Mouse (Mus musculus): ENCODE data around the gene M6pr. TPM values are rescaled to one million over a fixed set of nuclear protein-coding genes. Genes with fewer than 3 reads are reported as not detected.
"Not testable (repeated sequence)": the region's sequence is repeated elsewhere in the genome, so short reads cannot be mapped to it uniquely, and the experiment has no call there.

Gene M6pr
- polyA plus RNA-seq, 1 experiment from 2014 or later, result 59.9 TPM

DNA sequence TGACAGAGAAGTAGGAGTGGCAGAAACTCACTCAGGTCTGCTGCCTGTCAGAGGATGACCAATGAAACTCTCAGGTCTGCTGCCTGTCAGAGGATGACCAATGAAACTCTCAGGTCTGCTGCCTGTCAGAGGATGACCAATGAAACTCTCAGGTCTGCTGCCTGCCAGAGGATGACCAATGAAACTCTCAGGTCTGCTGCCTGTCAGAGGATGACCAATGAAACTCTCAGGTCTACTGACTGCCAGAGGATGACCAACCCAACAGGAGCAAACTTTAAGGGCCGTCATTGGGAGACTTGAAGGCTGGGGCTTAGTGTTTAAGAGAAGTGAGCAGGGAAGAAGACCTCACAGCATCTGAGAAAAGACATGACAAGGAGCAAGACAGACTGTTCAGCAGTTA is 38.8 kb downstream of the M6pr start:
- not testable (repeated sequence) for H3K4me3 ChIP-seq; ATAC-seq (ENCODE audit: low read depth); H3K27ac ChIP-seq (replicated peaks); H3K9me3 ChIP-seq; H3K4me1 ChIP-seq (replicated peaks); H3K4me2 ChIP-seq; H3K9ac ChIP-seq; H3K27me3 ChIP-seq; H3K36me3 ChIP-seq
- 77% methylated on average over 1 of the region's 1 CpGs for WGBS

DNA sequence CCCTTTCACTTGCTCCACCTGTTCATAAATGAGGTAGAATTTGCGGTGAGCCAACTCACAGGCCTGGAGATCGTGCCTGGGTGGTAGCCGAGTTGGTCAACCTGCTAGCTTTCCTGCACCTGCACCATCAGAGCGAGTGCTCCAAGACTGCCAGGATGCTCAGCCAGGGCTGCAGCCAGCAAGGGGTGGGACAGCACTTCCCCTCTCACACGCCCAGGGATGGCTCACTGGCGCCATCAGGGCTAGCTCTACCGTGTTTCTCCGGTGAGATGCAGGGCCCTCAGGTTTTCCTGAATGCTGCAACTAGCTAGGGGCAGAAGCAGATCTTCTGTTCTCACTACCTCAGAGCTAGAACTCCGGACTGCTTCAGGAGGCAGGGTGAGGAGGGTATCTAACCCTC is 47.4 kb downstream of the M6pr start:
- no peaks in the 10 kb centered on the region for H3K4me1 ChIP-seq (replicated peaks)
- 69% methylated on average over 9 of the region's 9 CpGs for WGBS

DNA sequence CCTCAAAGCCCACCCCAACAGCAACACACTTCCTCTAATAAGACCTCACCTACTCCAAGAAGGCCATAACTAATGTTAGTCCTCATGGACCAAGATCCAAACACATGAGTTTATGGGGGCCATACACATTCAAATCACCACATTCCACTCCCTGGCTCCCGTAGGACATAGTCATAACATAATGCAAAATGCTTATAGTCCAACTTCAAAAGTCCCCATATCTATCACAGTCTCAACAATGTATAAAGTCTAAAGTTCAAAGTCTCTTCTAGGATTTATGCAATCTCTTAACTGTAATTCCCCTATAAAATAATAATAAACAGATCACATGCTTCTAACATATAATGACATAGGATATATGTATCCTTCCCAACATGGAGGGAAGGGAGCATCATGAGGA is 48.6 kb downstream of the M6pr start:
- Histone ChIP-seq H3K27me3 (no peaks in the 10 kb centered on the region), H3K9me3 (no peaks in the 10 kb centered on the region), H3K27ac (replicated peaks) (no peak overlapping the region), H3K36me3 (no peaks in the 10 kb centered on the region), H3K4me1 (replicated peaks) (no peaks in the 10 kb centered on the region), H3K9ac (no peak overlapping the region), H3K4me3 (no peak overlapping the region), H3K4me2 (no peak overlapping the region)
- no peak for ATAC-seq (ENCODE audit: low read depth)
- WGBS, result 88% methylated on average over 1 of the region's 1 CpGs

More for the DNA sequence above, 47.4 kb downstream of the M6pr start:
- H3K36me3 ChIP-seq, result no peaks in the 10 kb centered on the region
- H3K27me3 ChIP-seq, result no peaks in the 10 kb centered on the region
- ATAC-seq (ENCODE audit: low read depth), result no peak
- H3K27ac ChIP-seq (replicated peaks), result no peak overlapping the region
- H3K4me3 ChIP-seq, result no peak overlapping the region
- no peak overlapping the region for H3K4me2 ChIP-seq
- no peak overlapping the region for H3K9ac ChIP-seq
- no peaks in the 10 kb centered on the region for H3K9me3 ChIP-seq

DNA sequence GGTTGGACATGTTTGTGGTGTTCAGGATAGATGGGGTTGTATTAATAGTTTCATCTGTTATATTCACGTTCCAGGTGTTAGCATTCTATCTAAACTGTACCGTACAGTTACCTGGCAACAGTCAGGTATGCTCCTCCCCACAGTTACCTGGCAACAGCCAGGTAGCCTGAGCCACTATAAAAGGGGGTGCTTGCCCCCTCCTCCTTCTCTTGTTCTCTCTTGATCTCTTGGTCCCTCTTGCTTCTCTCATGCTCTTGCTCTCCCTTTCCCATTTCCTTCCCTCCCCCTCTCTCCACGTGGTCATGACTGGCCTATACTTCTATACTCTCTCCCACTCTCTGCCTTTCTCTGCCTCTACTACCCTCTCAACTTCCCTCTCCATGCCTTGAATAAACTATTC is 57.2 kb downstream of the M6pr start:
- no peaks in the 10 kb centered on the region; the same call in 1 of the 2 replicates for H3K9me3 ChIP-seq
- no peak for ATAC-seq (ENCODE audit: low read depth)

DNA sequence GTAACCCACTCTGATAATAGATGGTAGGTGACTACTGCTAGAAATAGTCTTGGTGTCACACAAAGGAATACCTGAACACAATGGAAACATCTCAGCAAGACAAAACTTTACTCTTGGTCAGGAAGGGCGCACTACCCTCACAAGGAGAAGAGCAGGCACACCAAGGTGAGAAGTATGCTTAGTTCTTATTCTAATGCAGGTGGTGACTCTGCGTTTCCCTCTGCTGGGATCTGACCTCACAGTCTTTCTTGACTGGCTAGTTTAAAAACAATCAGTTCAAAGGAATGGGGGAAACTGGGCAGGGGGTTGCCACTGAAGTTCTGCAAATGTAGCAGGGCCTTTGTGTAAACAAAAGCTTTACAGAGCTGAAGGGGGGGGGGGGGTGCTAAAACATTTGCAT is 57.8 kb downstream of the M6pr start:
- no peaks in the 10 kb centered on the region for H3K36me3 ChIP-seq
- H3K4me2 ChIP-seq, result no peak overlapping the region
- no peaks in the 10 kb centered on the region for H3K27me3 ChIP-seq
- no peak overlapping the region for H3K27ac ChIP-seq (replicated peaks)
- H3K4me1 ChIP-seq (replicated peaks), result no peaks in the 10 kb centered on the region
- WGBS, result 38% methylated on average over 2 of the region's 2 CpGs
- H3K4me3 ChIP-seq, result no peak overlapping the region
- H3K9me3 ChIP-seq, result no peaks in the 10 kb centered on the region; the same call in 1 of the 2 replicates
- H3K9ac ChIP-seq, result no peak overlapping the region
- no peak for ATAC-seq (ENCODE audit: low read depth)

More for the DNA sequence above, 57.2 kb downstream of the M6pr start:
- no peaks in the 10 kb centered on the region for H3K36me3 ChIP-seq
- H3K27ac ChIP-seq (replicated peaks), result no peak overlapping the region
- H3K4me3 ChIP-seq, result no peak overlapping the region
- H3K4me1 ChIP-seq (replicated peaks), result no peaks in the 10 kb centered on the region
- 62% methylated on average over 3 of the region's 3 CpGs for WGBS
- H3K27me3 ChIP-seq, result no peaks in the 10 kb centered on the region
- H3K4me2 ChIP-seq, result no peak overlapping the region
- no peak overlapping the region for H3K9ac ChIP-seq

DNA sequence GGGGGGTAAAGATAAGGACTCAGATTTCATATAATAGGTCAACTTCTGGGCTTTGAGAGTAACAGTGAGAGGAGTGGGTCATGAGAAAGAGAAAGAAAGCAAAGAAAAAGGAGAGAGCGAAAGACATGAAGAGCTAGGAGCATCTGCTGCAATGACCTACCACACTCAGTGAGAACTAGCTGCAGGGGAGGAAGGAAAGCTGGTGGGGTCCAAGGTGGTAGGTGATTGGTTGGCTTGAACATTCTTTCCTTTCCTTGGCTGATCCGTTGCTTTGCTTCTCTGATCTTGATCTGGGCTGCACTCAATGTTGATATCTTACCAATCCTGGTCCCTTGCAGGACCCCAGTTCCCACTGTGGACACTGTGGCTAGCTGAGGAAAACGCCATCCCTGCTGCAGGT is 58.5 kb downstream of the M6pr start:
- Histone ChIP-seq H3K9me3 (no peaks in the 10 kb centered on the region; the same call in 1 of the 2 replicates), H3K4me3 (no peak overlapping the region), H3K9ac (no peak overlapping the region), H3K36me3 (no peaks in the 10 kb centered on the region), H3K4me1 (replicated peaks) (no peaks in the 10 kb centered on the region), H3K4me2 (no peak overlapping the region), H3K27ac (replicated peaks) (no peak overlapping the region), H3K27me3 (no peaks in the 10 kb centered on the region)
- ATAC-seq (ENCODE audit: low read depth), result no peak
- WGBS, result 46% methylated on average over 3 of the region's 3 CpGs

Other genes with a start within 250 kb of the M6pr start
- gene Klrg1, start 25.8 kb upstream of the M6pr start, polyA plus RNA-seq (2015; fragmentation: Nextera tagmentation; extraction: Ambion mirVana), result 0.21 and 0.63 TPM in 2 replicates
- gene Phc1, start 31.8 kb downstream of the M6pr start, polyA plus RNA-seq (2015; fragmentation: Nextera tagmentation; extraction: Ambion mirVana), result 34.0 and 34.4 TPM in 2 replicates
- gene Rimklb, start 190.0 kb downstream of the M6pr start, polyA plus RNA-seq (2015; fragmentation: Nextera tagmentation; extraction: Ambion mirVana), result 90.9 and 95.0 TPM in 2 replicates
- 2.8 and 4.0 TPM in 2 replicates for gene Mfap5, start 197.1 kb downstream of the M6pr start, polyA plus RNA-seq (2015; fragmentation: Nextera tagmentation; extraction: Ambion mirVana)
- 0.45 TPM in 2 replicates for gene Aicda, start 245.1 kb downstream of the M6pr start, polyA plus RNA-seq (2015; fragmentation: Nextera tagmentation; extraction: Ambion mirVana)

Data from neural tube, embryonic 13.5 days (tissue).